Mouse (Mus musculus): ENCODE results near the gene Bloc1s3. TPM values are rescaled to one million over a fixed set of nuclear protein-coding genes. Genes with fewer than 3 reads are reported as not detected.

The Bloc1s3 gene
- polyA plus RNA-seq, 1 experiment from 2014 or later, result 3.4 TPM

DNA sequence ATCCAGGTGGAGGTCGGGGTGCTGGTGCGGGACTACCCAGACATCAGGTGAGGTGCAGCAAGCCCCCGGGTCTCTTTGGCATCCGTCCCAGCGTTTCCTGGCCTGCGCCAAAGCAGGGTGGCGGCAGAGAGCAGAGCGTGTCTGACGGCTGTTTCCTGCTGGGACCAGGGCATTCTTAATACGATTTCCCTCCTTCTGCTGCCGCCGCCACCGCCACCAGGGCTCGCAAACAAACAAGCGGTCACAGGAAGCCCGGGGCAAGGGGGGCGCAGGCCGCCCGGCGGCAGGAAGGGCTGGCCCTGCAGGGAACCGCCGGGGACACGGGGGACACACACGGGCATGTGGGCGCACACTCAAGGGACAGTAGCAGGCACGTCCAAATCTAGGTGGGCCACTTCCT is 16.4 kb downstream of the Bloc1s3 start:
- no peak overlapping the region for H3K27ac ChIP-seq (ENCODE audit: low read depth, low read length)
- H3K27me3 ChIP-seq (replicated peaks; ENCODE audit: control insufficient read depth, insufficient read depth, low read length), result peaks cover 38% of the 10 kb centered on the region
- 0 out of 2 replicates have a peak, but pooled peaks cover 4% of the 10 kb centered on the region for H3K4me1 ChIP-seq (replicated peaks; ENCODE audit: control insufficient read depth, insufficient read depth, low read length)
- 0 out of 2 replicates have a peak, but pooled peaks have one; percentile 19 for ATAC-seq
- H3K9ac ChIP-seq (ENCODE audit: low read depth, low read length), result no peak overlapping the region
- no peak overlapping the region; the same call in 1 of the 2 replicates for H3K4me3 ChIP-seq (ENCODE audit: low read depth, low read length)
- 4% methylated on average over 26 of the region's 26 CpGs for whole genome bisulfite sequencing
- peak overlapping the region; percentile 33; the same call in 1 of the 2 replicates for H3K4me2 ChIP-seq (replicated peaks; ENCODE audit: low read depth)
- TF ChIP-seq CTCF (IDR thresholded peaks at IDR 0.05; ENCODE audit: low read depth), result peak; percentile 59
- H3K9me3 ChIP-seq (ENCODE audit: control insufficient read depth), result no peaks in the 10 kb centered on the region
- H3K36me3 ChIP-seq (ENCODE audit: control insufficient read depth, insufficient read depth), result no peaks in the 10 kb centered on the region

DNA sequence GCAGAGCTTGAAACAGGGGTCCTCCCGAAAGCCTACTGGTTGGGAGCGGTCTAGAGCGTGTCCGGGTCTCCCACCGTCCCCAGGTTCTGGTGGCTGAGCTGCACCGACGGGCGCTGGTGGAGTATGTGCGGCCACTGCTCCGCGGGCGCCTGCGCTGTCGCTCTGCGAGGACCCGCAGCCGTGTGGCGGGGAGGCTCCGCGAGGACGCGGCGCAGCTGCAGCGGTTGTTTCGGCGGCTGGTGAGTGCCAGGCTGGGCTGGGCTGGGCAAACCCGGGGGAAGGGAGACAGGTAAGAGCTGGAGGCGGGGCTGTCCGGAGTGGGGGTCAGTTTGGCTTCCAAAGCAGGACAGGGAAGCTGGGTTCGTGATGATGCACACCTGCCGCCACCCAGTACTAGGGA is 18.6 kb downstream of the Bloc1s3 start:
- H3K27me3 ChIP-seq (replicated peaks; ENCODE audit: control insufficient read depth, insufficient read depth, low read length), result peaks cover 38% of the 10 kb centered on the region
- peak overlapping the region; percentile 14; the same call in 1 of the 2 replicates for H3K4me3 ChIP-seq (ENCODE audit: low read depth, low read length)
- peak overlapping the region; percentile 27; the same call in 1 of the 2 replicates for H3K4me2 ChIP-seq (replicated peaks; ENCODE audit: low read depth)
- no peak for TF ChIP-seq CTCF (IDR thresholded peaks at IDR 0.05; ENCODE audit: low read depth)
- ATAC-seq, result no peak
- WGBS, result 6% methylated on average over 31 of the region's 31 CpGs
- H3K9ac ChIP-seq (ENCODE audit: low read depth, low read length), result no peak overlapping the region
- H3K36me3 ChIP-seq (ENCODE audit: control insufficient read depth, insufficient read depth), result no peaks in the 10 kb centered on the region
- H3K9me3 ChIP-seq (ENCODE audit: control insufficient read depth), result no peaks in the 10 kb centered on the region
- no peak overlapping the region for H3K27ac ChIP-seq (ENCODE audit: low read depth, low read length)
- 0 out of 2 replicates have a peak, but pooled peaks cover 4% of the 10 kb centered on the region for H3K4me1 ChIP-seq (replicated peaks; ENCODE audit: control insufficient read depth, insufficient read depth, low read length)

DNA sequence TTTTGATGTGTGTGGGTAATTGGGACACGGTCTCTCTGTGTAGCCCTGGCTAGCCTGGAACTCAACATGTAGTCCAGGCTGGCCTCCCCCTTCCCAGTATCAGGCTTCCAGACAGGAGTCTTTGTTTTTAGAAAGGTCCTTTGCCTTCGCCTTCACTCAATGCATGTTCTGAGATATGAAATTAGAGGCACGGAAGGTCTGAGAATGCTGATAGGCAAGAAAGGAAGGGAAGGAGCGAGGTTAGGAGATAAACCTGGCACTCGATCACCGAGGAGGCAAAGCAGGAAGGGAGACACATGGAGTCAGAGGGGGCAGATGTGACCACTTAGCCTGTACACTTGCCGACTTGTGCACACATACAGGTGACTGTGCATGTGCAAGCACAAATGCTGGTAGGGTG is 21.6 kb downstream of the Bloc1s3 start:
- Histone ChIP-seq H3K4me2 (replicated peaks; ENCODE audit: low read depth) (no peak overlapping the region), H3K27ac (ENCODE audit: low read depth, low read length) (no peak overlapping the region), H3K9ac (ENCODE audit: low read depth, low read length) (no peak overlapping the region), H3K27me3 (replicated peaks; ENCODE audit: control insufficient read depth, insufficient read depth, low read length) (peaks cover 34% of the 10 kb centered on the region), H3K4me3 (ENCODE audit: low read depth, low read length) (no peak overlapping the region), H3K36me3 (ENCODE audit: control insufficient read depth, insufficient read depth) (no peaks in the 10 kb centered on the region), H3K4me1 (replicated peaks; ENCODE audit: control insufficient read depth, insufficient read depth, low read length) (0 out of 2 replicates have a peak, but pooled peaks cover 1% of the 10 kb centered on the region), H3K9me3 (ENCODE audit: control insufficient read depth) (no peaks in the 10 kb centered on the region)
- 84% methylated on average over 7 of the region's 7 CpGs for WGBS
- TF ChIP-seq CTCF (IDR thresholded peaks at IDR 0.05; ENCODE audit: low read depth), result no peak
- no peak for ATAC-seq

DNA sequence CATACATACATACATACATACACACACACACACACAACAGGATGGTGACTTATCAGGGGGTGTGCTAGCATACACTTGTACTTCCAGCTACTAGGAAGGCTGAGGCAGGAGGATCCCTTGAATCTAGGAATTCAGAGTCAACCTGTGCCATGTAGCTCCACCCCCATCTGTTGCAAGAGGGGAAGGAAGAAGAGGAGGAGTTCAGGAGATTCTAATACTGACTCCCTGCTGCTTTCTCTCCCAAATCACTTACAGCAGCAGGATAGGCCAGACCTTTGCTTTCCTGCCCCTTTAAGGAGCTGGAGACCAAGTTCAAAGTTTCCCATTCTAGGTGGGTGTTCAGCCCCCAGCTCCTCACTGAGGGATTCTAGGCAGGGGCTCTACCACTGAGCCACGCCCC is 22.7 kb downstream of the Bloc1s3 start:
- no peak for TF ChIP-seq CTCF (IDR thresholded peaks at IDR 0.05; ENCODE audit: low read depth)
- no peak overlapping the region for H3K9ac ChIP-seq (ENCODE audit: low read depth, low read length)

DNA sequence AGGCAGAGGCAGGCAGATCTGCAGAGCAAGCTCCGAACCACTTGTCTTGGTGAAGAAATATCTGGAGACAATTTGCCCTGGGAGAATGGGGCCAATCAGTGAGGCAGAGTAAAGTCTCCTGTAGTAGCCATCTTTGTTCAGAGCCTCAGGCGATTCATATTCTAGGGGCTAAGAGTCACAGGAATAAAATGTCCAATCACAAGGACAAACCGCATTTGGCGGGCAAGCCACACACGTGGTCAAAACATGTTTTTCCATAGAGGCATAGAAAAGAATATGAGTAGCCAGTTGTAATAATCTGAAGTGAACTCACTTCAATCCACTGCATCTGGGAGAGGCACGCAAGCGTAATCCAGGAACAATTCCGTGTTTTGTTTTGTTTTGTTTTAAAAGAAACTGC is 24.9 kb downstream of the Bloc1s3 start:
- H3K27ac ChIP-seq (ENCODE audit: low read depth, low read length), result no peak overlapping the region
- H3K4me3 ChIP-seq (ENCODE audit: low read depth, low read length), result no peak overlapping the region
- no peak overlapping the region for H3K9ac ChIP-seq (ENCODE audit: low read depth, low read length)
- no peaks in the 10 kb centered on the region for H3K36me3 ChIP-seq (ENCODE audit: control insufficient read depth, insufficient read depth)
- H3K9me3 ChIP-seq (ENCODE audit: control insufficient read depth), result no peaks in the 10 kb centered on the region
- ATAC-seq, result no peak
- 0 out of 2 replicates have a peak, but pooled peaks cover 5% of the 10 kb centered on the region for H3K27me3 ChIP-seq (replicated peaks; ENCODE audit: control insufficient read depth, insufficient read depth, low read length)
- WGBS, result 82% methylated on average over 8 of the region's 8 CpGs
- H3K4me1 ChIP-seq (replicated peaks; ENCODE audit: control insufficient read depth, insufficient read depth, low read length), result no peaks in the 10 kb centered on the region
- no peak for TF ChIP-seq CTCF (IDR thresholded peaks at IDR 0.05; ENCODE audit: low read depth)
- no peak overlapping the region for H3K4me2 ChIP-seq (replicated peaks; ENCODE audit: low read depth)

More for the DNA sequence above, 22.7 kb downstream of the Bloc1s3 start:
- WGBS, result no CpG with 5 or more reads among the region's 1 CpGs
- Histone ChIP-seq H3K9me3 (ENCODE audit: control insufficient read depth) (no peaks in the 10 kb centered on the region), H3K27ac (ENCODE audit: low read depth, low read length) (no peak overlapping the region), H3K4me1 (replicated peaks; ENCODE audit: control insufficient read depth, insufficient read depth, low read length) (no peaks in the 10 kb centered on the region), H3K4me3 (ENCODE audit: low read depth, low read length) (no peak overlapping the region), H3K27me3 (replicated peaks; ENCODE audit: control insufficient read depth, insufficient read depth, low read length) (peaks cover 26% of the 10 kb centered on the region), H3K36me3 (ENCODE audit: control insufficient read depth, insufficient read depth) (no peaks in the 10 kb centered on the region), H3K4me2 (replicated peaks; ENCODE audit: low read depth) (no peak overlapping the region)
- no peak for ATAC-seq

DNA sequence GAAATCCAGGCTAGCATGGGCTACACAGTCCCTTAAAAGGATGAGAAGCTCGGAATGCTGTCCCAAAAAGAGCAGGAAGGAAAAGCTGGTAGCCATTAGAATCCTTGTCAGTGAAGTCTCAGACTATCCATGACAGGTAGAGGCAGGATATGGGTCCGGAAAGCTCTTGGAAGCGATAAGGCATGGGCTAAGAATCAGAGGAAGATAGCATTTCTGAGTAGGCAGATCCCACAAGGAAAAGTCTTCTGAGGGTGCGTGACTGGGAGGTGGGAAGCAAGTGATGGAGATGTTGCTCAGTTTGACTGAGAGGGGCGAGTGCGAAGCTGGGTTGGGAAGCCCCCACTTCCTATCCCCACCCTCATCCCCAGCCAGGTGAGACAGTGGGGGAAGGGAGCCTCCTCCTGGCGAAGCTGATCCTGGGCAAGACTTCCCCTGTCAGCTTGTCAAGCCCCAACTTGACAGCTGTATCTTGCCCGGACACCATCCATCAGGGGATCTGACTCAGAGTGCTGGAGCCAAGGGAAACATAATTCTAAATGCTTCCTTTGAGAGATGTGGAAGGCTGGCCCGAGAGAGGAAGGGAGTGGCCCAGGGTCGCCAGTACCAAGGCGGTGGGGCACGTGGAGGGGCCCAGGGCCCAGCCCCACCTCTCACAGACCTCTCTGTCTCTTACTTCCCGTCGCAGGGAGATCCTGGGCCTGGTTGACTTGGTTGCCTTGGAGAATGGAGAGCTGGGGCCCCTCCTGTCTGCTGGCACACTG is 30.4 kb downstream of the Bloc1s3 start:
- no peak for TF ChIP-seq CTCF (IDR thresholded peaks at IDR 0.05; ENCODE audit: low read depth)
- H3K4me3 ChIP-seq (ENCODE audit: low read depth, low read length), result no peak overlapping the region
- ATAC-seq, result no peak
- 27% methylated on average over 14 of the region's 14 CpGs for WGBS
- H3K4me2 ChIP-seq (replicated peaks; ENCODE audit: low read depth), result no peak overlapping the region
- H3K27ac ChIP-seq (ENCODE audit: low read depth, low read length), result no peak overlapping the region
- H3K36me3 ChIP-seq (ENCODE audit: control insufficient read depth, insufficient read depth), result no peaks in the 10 kb centered on the region
- peaks cover 33% of the 10 kb centered on the region for H3K27me3 ChIP-seq (replicated peaks; ENCODE audit: control insufficient read depth, insufficient read depth, low read length)
- H3K9me3 ChIP-seq (ENCODE audit: control insufficient read depth), result no peaks in the 10 kb centered on the region; the same call in 1 of the 2 replicates
- H3K4me1 ChIP-seq (replicated peaks; ENCODE audit: control insufficient read depth, insufficient read depth, low read length), result no peaks in the 10 kb centered on the region
- no peak overlapping the region for H3K9ac ChIP-seq (ENCODE audit: low read depth, low read length)
